Mouse (Mus musculus): ENCODE results near the gene Nol11. TPM values are rescaled to one million over a fixed set of nuclear protein-coding genes. Genes with fewer than 3 reads are reported as not detected.
A peak's percentile ranks its signal among the peaks of the same experiment; 100 is the strongest.

The Nol11 gene
- total RNA-seq, 2 experiments from 2014 or later: 22.8 to 24.4 TPM

DNA sequence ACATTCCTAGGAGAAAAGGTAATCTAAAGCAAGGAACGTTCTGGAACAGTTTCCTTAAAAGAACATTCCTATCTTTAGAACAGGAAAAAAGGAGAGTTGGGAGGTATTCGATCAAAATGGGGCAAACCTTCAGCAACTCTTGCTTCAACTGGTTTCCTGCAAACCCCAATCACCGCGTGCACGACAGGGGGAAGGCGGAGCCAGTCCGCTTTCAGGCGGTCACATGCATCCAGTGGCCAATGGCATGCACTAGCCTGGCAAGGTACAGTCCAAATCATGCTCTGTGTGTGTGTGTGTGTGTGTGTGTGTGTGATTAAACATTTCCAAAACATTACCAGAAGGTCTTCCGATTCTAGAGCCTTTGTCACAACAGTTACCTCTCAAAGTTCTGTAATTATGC is 25.9 kb upstream of the Nol11 start:
- DNase-seq (ENCODE audit: extremely low spot score in 1 of 2, low spot score in 2 of 2): no peak
- no peak for TF ChIP-seq CTCF (IDR thresholded peaks at IDR 0.05)
- intact Hi-C loops (cut with DNase I): no loop called here
- H3K27ac ChIP-seq: no peak overlapping the region
- no peak overlapping the region for H3K4me3 ChIP-seq

DNA sequence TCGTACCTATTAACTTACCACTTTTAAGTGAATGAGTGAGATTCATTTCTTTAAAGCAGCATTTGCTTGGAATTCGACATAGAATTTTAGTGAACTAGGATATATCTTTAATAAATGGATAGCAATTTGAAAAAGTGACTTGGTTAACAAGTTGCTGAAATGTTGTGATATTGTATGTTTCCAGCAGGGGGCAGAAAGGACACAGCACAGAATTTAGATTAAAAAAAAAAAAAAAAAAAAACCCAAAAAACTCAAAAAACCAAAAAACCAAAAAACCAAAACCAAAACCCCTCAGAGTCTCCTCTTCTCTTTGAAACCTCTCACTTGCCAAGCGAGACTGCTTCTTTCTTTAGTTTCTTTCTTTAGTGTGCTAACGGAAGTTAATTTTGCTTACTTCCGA is 24.6 kb upstream of the Nol11 start:
- H3K4me3 ChIP-seq: no peak overlapping the region
- no peak overlapping the region for H3K27ac ChIP-seq
- peak; percentile 68 for TF ChIP-seq CTCF (IDR thresholded peaks at IDR 0.05)
- intact Hi-C loops (cut with DNase I): loop anchor here (1.0 to 5.0 kb wide), 2 partner anchors 179 to 257 kb away; partner anchors contain the start of gene Pitpnc1
- DNase-seq (ENCODE audit: extremely low spot score in 1 of 2, low spot score in 2 of 2): no peak

DNA sequence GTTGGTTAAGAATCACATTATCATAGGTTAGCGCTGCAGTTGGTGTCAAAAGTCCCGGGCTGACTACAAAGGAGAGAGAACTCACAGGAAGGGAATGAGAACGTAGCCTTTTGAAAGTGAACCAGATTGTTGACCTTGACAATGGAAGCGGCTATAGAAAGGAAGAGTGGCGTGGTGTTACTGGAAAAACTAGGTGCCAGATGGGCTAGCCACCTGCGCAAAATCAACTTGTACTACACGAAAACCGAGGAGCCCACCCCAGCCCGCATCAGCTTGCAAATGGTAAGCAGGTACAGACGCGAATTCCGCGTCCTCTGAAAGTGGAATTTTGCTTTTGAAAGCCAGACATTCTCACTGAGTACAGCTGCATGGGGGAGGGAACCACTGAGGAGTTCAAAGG is 20.6 kb upstream of the Nol11 start:
- DNase-seq (ENCODE audit: extremely low spot score in 1 of 2, low spot score in 2 of 2): no peak
- intact Hi-C loops (cut with DNase I): loop anchor here (5.0 kb wide), 1 partner anchor 182 kb away; no protein-coding TSS in a partner anchor
- TF ChIP-seq CTCF (IDR thresholded peaks at IDR 0.05): no peak
- Histone ChIP-seq H3K4me3 (0 out of 2 replicates have a peak overlapping the region, but pooled peaks have one; percentile 4), H3K27ac (no peak overlapping the region)

DNA sequence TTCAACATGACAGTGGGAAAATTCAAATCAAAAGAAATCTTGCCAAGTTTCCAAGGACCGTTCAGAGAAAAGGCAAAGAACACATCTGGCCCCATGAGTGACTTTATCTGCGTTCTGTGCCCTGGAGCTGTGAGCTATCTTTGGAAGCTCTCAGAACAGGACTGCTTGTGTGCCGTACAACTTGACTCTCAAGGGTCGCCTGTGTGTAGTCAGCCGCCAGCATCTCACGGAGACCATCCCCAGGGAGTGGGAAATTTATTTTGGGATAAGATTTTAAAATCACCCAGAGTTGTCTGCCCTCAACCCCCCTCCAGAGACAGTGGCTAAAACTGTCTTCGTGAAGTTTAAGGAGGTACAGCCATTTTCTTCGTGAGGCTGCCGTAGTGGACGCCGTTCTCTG is 12.6 kb upstream of the Nol11 start:
- no peak overlapping the region for H3K4me3 ChIP-seq
- no peak for TF ChIP-seq CTCF (IDR thresholded peaks at IDR 0.05)
- no peak overlapping the region for H3K27ac ChIP-seq
- intact Hi-C loops (cut with DNase I): no loop called here
- no peak for DNase-seq (ENCODE audit: extremely low spot score in 1 of 2, low spot score in 2 of 2)

DNA sequence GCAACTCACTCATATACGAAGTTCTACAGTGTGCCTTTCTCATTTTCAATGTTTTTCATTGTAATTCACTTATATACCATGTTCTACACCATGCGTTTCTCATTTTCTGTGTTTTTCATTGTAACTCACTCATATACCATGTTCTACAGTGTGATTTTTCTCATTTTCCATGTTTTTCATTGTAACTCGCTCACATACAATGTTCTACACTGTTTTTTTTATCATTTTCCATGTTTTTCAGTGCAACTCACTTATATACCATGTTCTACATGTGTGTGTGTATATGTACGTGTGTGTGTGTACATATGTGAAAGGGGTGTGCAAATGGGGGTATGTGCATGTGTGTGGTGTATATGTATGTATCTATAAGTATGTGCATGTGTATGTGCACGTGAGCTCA is 10.1 kb upstream of the Nol11 start:
- intact Hi-C loops (cut with DNase I): no loop called here
- DNase-seq (ENCODE audit: extremely low spot score in 1 of 2, low spot score in 2 of 2): no peak
- Histone ChIP-seq H3K4me3 (no peak overlapping the region), H3K27ac (no peak overlapping the region)
- TF ChIP-seq CTCF (IDR thresholded peaks at IDR 0.05): no peak

DNA sequence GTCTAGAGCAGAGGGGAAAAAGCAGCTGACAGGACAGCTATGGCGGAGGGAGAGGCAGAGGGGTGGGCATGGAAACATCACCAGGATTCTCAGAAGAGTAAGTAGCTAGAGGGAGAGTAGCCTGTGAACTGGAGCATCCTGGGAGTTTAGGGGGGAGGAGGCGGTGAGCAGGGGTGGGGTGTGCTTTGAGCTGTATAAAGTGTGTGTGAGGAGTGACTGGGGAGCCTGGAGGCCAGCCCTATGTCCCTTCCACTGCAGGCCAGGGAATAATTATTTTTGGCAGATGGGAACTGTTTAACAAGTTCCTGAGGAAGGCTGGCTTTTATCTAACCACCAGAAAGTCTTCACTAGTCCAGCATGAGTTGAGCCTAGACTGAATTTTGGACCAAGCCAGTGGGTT is 6.2 kb upstream of the Nol11 start:
- intact Hi-C loops (cut with DNase I): no loop called here
- Histone ChIP-seq H3K4me3 (no peak overlapping the region), H3K27ac (no peak overlapping the region)
- TF ChIP-seq CTCF (IDR thresholded peaks at IDR 0.05): no peak
- DNase-seq (ENCODE audit: extremely low spot score in 1 of 2, low spot score in 2 of 2): no peak

DNA sequence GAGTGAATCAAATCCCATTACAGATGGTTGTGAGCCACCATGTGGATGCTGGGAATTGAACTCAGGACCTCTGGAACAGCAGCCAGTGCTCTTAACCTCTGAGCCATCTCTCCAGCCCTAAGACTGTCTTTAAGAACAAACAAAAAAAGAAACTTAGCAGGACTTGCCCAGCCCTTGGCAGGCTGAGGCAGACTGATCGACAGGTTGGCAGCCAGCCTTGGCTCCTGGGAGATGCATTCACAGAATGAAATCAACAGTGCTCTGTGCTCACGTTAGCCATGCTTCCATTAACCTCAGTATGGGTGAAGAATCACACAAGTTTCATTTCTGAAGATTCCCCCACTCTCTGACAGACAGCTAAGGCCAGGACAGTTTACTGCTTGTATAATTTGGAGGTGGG is 1.2 kb upstream of the Nol11 start:
- Histone ChIP-seq H3K27ac (no peak overlapping the region), H3K4me3 (no peak overlapping the region)
- no peak for TF ChIP-seq CTCF (IDR thresholded peaks at IDR 0.05)
- intact Hi-C loops (cut with DNase I): no loop called here
- DNase-seq (ENCODE audit: extremely low spot score in 1 of 2, low spot score in 2 of 2): no peak

DNA sequence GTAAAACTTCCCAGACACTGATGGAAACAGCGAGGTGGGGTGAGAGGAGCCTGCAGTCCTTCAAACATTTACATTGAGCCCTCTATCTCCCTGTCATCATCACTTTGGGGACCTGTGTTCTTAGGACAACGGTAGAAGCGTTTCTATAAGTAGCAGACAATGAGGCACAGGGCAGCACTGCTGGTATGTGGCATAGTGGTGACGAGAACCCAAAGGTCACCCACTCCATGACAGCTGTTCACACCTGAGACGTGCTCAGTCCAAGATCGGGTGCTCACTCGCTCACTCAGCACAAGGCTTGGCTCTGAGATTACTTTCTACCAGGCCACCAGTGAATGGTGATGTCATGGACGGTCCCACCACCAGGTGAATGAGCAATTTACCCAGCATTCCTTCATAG is 5.4 kb downstream of the Nol11 start:
- TF ChIP-seq CTCF (IDR thresholded peaks at IDR 0.05): no peak
- intact Hi-C loops (cut with DNase I): no loop called here

DNA sequence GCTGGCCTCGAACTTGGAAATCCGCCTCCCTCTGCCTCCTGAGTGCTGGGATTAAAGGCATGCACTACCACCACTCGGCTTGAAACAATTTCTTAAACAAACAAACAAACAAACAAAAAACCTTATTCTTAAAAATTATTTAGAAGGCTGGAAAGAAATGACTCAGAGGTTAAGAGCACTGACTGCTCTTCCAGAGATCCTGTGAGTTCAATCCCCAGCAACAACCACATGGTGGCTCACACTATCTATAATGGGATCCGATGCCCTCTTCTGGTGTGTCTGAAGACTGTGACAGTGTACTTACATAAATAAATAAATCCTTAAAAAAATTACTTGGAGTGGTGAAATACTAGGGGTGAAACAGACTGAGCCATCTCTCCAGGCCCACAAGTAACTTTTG is 28.0 kb downstream of the Nol11 start:
- TF ChIP-seq CTCF (IDR thresholded peaks at IDR 0.05): no peak
- Histone ChIP-seq H3K4me3 (no peak overlapping the region), H3K27ac (no peak overlapping the region)
- DNase-seq (ENCODE audit: extremely low spot score in 1 of 2, low spot score in 2 of 2): no peak
- intact Hi-C loops (cut with DNase I): no loop called here

More for the DNA sequence above, 5.4 kb downstream of the Nol11 start:
- DNase-seq (ENCODE audit: extremely low spot score in 1 of 2, low spot score in 2 of 2): no peak
- Histone ChIP-seq H3K27ac (no peak overlapping the region), H3K4me3 (no peak overlapping the region)

DNA sequence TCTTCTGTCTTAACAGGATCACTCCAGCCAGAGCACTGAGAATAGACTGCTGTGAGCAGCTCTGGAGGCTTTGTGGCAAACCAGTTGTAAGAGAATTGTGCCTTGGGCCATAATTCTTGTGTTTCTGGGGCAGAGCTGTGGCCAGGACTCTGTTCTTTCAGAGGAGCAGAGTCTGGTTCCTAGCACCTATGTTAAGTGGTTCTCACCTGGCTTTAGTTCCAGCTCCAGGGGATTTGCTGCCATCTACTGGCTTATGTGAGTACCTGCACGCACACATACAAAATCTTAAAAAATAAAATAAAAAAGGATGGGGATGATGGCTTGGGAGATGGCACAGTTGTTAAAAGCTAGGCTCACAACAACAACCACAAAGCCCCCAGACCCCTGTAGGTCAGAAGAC is 30.1 kb downstream of the Nol11 start:
- TF ChIP-seq CTCF (IDR thresholded peaks at IDR 0.05): peak; percentile 51
- intact Hi-C loops (cut with DNase I): no loop called here
- DNase-seq (ENCODE audit: extremely low spot score in 1 of 2, low spot score in 2 of 2): no peak
- no peak overlapping the region for H3K4me3 ChIP-seq
- H3K27ac ChIP-seq: no peak overlapping the region

DNA sequence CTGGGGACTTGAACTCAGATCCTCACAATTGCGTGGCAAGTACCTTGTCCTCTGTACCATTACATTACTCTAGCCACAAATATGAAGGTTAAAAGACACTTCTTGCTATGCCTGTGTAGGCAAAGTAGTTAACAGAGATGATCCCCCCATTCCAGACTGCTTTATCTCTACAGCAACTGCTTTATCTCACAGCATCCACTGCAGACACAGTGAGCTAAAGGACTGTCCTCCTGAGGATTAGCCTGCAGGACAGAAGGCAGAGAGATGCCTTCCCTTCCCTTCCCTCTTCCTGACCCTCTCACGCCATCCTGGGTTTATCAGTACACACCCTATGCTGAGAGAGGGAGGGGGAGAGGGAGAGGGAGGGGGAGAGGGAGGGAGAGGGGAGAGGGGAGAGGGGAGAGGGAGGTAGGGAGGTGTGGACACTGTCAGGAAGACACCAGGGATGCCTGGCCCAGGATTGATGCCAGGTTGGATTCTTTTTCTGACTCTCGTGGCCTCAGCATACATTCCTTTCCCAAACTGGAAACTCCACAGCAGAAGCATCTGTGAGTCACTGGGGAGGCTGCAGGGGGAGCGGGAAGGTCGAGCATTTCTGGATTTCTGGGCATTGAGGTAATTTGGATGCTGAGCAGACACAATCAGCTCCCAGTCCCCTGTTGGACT is 32.1 kb downstream of the Nol11 start:
- TF ChIP-seq CTCF (IDR thresholded peaks at IDR 0.05): no peak
- no peak for DNase-seq (ENCODE audit: extremely low spot score in 1 of 2, low spot score in 2 of 2)
- intact Hi-C loops (cut with DNase I): no loop called here
- no peak overlapping the region for H3K27ac ChIP-seq
- H3K4me3 ChIP-seq: no peak overlapping the region

DNA sequence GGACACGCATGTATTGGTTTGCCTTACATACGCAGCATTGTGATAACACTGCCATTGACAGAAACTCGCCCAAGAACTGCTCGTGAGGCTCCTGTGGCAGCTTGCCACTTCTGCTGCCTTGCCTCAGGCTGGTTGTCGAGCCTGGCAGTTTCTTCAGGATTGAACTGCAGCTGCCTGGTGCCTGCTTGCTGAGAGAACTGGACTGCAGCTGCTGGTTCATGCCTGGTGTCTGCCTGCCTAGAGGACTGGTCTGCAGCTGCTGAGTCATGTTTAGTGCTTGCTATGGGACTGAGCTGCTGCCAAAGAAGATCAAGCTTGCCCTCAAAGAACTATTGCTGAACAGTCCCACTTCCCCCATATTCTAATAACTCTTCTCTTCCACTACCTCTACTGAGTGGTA is 33.9 kb downstream of the Nol11 start:
- no peak for TF ChIP-seq CTCF (IDR thresholded peaks at IDR 0.05)
- no peak overlapping the region for H3K4me3 ChIP-seq
- H3K27ac ChIP-seq: no peak overlapping the region
- no peak for DNase-seq (ENCODE audit: extremely low spot score in 1 of 2, low spot score in 2 of 2)
- intact Hi-C loops (cut with DNase I): no loop called here

DNA sequence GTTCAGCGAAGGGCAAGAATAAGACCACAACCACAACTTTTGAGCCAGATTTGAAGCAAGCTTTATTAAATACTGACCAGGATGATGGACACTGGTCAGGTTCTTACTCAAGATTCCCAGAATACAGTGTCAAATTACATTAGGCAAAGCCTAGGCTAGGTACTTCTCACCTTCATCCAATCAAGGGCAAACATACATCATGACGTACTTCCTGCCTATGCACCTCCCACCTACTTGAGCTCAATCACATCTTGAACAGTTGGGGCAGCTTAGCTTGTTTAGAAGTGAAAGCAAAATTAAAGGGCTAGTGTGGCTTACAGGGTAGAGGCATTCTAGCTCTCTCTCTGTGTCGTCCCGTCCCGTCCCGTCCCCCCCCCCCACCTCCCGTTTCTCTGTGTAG is 34.8 kb downstream of the Nol11 start:
- intact Hi-C loops (cut with DNase I): no loop called here
- TF ChIP-seq CTCF (IDR thresholded peaks at IDR 0.05): no peak
- Histone ChIP-seq H3K27ac (no peak overlapping the region), H3K4me3 (no peak overlapping the region)
- DNase-seq (ENCODE audit: extremely low spot score in 1 of 2, low spot score in 2 of 2): no peak

Measured in left cerebral cortex, adult 2 months (tissue).